Mouse (Mus musculus): ENCODE measurements around the gene Kcnn4. TPM values are rescaled to one million over a fixed set of nuclear protein-coding genes. Genes with fewer than 3 reads are reported as not detected.

Gene Kcnn4
- polyA plus RNA-seq (2012), result 116 and 139 TPM in 2 replicates

GRCm38 (mm10) chr7:24369731-24370541, at the start of gene Kcnn4:
TSS of gene Kcnn4 (plus strand) at chr7:24370263.

GRCm38 (mm10) chr7:24333304-24333986, 36.6 kb upstream of the Kcnn4 start, which contains the start of gene Tescl:
TSS of gene Tescl (minus strand) at chr7:24333936.

GRCm38 (mm10) chr7:24348896-24349295, 21.2 kb upstream of the Kcnn4 start, which contains the start of gene Lypd5:
TSS of gene Lypd5 (plus strand) at chr7:24349196.

GRCm38 (mm10) chr7:24399256-24400081, 29.4 kb downstream of the Kcnn4 start, which contains the start of gene Smg9:
TSS of gene Smg9 (plus strand) at chr7:24399619.

Other genes starting within 250 kb of the Kcnn4 start
- 0.47 and 1.2 TPM in 2 replicates for gene Zfp235, start 236.1 kb upstream of the Kcnn4 start, polyA plus RNA-seq (2012)
- gene Zfp114, start 195.2 kb upstream of the Kcnn4 start, polyA plus RNA-seq (2012), result 0.26 and 0.74 TPM in 2 replicates
- 0.26 and 1.1 TPM in 2 replicates for gene Zfp111, start 158.8 kb upstream of the Kcnn4 start, polyA plus RNA-seq (2012)
- 0.51 and 0.73 TPM in 2 replicates for gene Zfp109, start 132.7 kb upstream of the Kcnn4 start, polyA plus RNA-seq (2012)
- 0.15 and 0.21 TPM in 2 replicates for gene Zfp108, start 115.5 kb upstream of the Kcnn4 start, polyA plus RNA-seq (2012)
- 0.35 and 0.41 TPM in 2 replicates for gene Zfp93, start 99.8 kb upstream of the Kcnn4 start, polyA plus RNA-seq (2012)
- gene Zfp61, start 69.0 kb upstream of the Kcnn4 start, polyA plus RNA-seq (2012), result 4.5 and 5.6 TPM in 2 replicates
- 0.79 and 0.80 TPM in 2 replicates for gene Zfp94, start 53.6 kb upstream of the Kcnn4 start, polyA plus RNA-seq (2012)
- gene Tescl, start 36.3 kb upstream of the Kcnn4 start, polyA plus RNA-seq (2012), result 0.31 TPM in 1 of 2 replicates, not detected in the other
- not detected in 2 replicates for gene Lypd5, start 21.1 kb upstream of the Kcnn4 start, polyA plus RNA-seq (2012)
- gene Smg9, start 29.4 kb downstream of the Kcnn4 start, polyA plus RNA-seq (2012), result 121 and 122 TPM in 2 replicates
- gene Irgc1, start 82.0 kb downstream of the Kcnn4 start, polyA plus RNA-seq (2012), result 0.05 and 0.10 TPM in 2 replicates
- 118 and 127 TPM in 2 replicates for gene Plaur, start 92.2 kb downstream of the Kcnn4 start, polyA plus RNA-seq (2012)
- 0.17 and 0.33 TPM in 2 replicates for gene Cadm4, start 111.8 kb downstream of the Kcnn4 start, polyA plus RNA-seq (2012)
- gene Zfp428, start 136.7 kb downstream of the Kcnn4 start, polyA plus RNA-seq (2012), result 34.0 and 41.2 TPM in 2 replicates
- not detected in 2 replicates for gene AC161166.1, start 142.2 kb downstream of the Kcnn4 start, polyA plus RNA-seq (2012)
- gene Irgq, start 160.4 kb downstream of the Kcnn4 start, polyA plus RNA-seq (2012), result 7.8 and 9.6 TPM in 2 replicates
- gene Pinlyp, start 175.9 kb downstream of the Kcnn4 start, polyA plus RNA-seq (2012), result not detected in 2 replicates
- 169 and 206 TPM in 2 replicates for gene Xrcc1, start 176.0 kb downstream of the Kcnn4 start, polyA plus RNA-seq (2012)
- 35.2 and 53.0 TPM in 2 replicates for gene Ethe1, start 217.3 kb downstream of the Kcnn4 start, polyA plus RNA-seq (2012)
- 2.6 and 3.0 TPM in 2 replicates for gene Zfp575, start 217.4 kb downstream of the Kcnn4 start, polyA plus RNA-seq (2012)
- 35.9 and 44.5 TPM in 2 replicates for gene Phldb3, start 240.5 kb downstream of the Kcnn4 start, polyA plus RNA-seq (2012)

Measured in megakaryocyte-erythroid progenitor cell, adult 5 weeks (primary cell).